Mouse (Mus musculus) kidney, embryonic 16.5 days (tissue): ENCODE measurements around the gene Prcc. TPM values are rescaled to one million over a fixed set of nuclear protein-coding genes. Genes with fewer than 3 reads are reported as not detected.
A peak's percentile ranks its signal among the peaks of the same experiment; 100 is the strongest.

Source experiments
- ATAC-seq: fragments of 200-750 bp; cut with Nextera tagmentation; 2 replicates; pipeline ENCODE4 v1.8.0; 2017; ENCODE audit warnings: moderate TSS enrichment; ENCODE audit not compliant: low FRiP score, low TSS enrichment
- H3K27ac ChIP-seq: fragments of 300-500 bp; sonication (generic); 2 replicates; pipeline ENCODE4 v1.5.1; 2014; ENCODE audit warnings: low read length
- H3K27me3 ChIP-seq: fragments of 300-500 bp; sonication (generic); 2 replicates; pipeline ENCODE4 v1.6.1; 2014; ENCODE audit warnings: low read length, control low read depth, mixed read lengths; ENCODE audit not compliant: insufficient read depth
- H3K36me3 ChIP-seq: fragments of 300-500 bp; sonication (generic); 2 replicates; pipeline ENCODE4 v1.6.1; 2014; ENCODE audit warnings: low read length, control low read depth, mixed read lengths; ENCODE audit not compliant: insufficient read depth
- H3K4me1 ChIP-seq: fragments of 300-500 bp; sonication (generic); 2 replicates; pipeline ENCODE4 v1.6.1; 2014; ENCODE audit warnings: low read length, control low read depth, mixed read lengths; ENCODE audit not compliant: insufficient read depth
- H3K4me2 ChIP-seq: fragments of 300-500 bp; sonication (generic); replicated peaks from 2 replicates; pipeline ENCODE4 v1.6.1; 2014; ENCODE audit warnings: low read depth, low read length
- H3K4me3 ChIP-seq: fragments of 300-500 bp; sonication (generic); 2 replicates; pipeline ENCODE4 v1.5.1; 2014; ENCODE audit warnings: mild to moderate bottlenecking, low read length
- H3K9ac ChIP-seq: fragments of 300-500 bp; sonication (generic); replicated peaks from 2 replicates; pipeline ENCODE4 v1.6.1; 2014; ENCODE audit warnings: low read length
- H3K9me3 ChIP-seq: fragments of 300-500 bp; sonication (generic); 2 replicates; pipeline ENCODE4 v1.6.1; 2016; ENCODE audit warnings: low read length, control low read depth
- WGBS: fragments of 180-500 bp; shearing (Covaris S2); extraction: QIAGEN DNeasy Blood & Tissue Kit; methylation state at CpG from one replicate; pipeline ENCODE4 v1.1.7; 2014; 5-methylcytosine and 5-hydroxymethylcytosine counted together
- polyA plus RNA-seq: library from polyadenylated mRNA; unstranded; fragments of >200 nt; fragmentation: Nextera tagmentation; extraction: Ambion mirVana; gene quantifications from 2 replicates; pipeline ENCODE4 v1.2.1, GENCODE M21; 2015

Gene Prcc
- polyA plus RNA-seq, 1 experiment from 2014 or later = 13.3 TPM

GRCm38 (mm10) chr3:87809322-87809962 is 76.0 kb downstream of the Prcc start:
- H3K4me3 ChIP-seq = peak overlapping the region; percentile 25
- H3K4me1 ChIP-seq = no peaks in the 10 kb centered on the region
- ATAC-seq = peak; percentile 64
- 5% methylated on average over 28 of the region's 28 CpGs for WGBS
- H3K27me3 ChIP-seq = peaks cover 60% of the 10 kb centered on the region
- no peak overlapping the region for H3K9ac ChIP-seq
- H3K4me2 ChIP-seq = peak overlapping the region; percentile 48
- no peaks in the 10 kb centered on the region for H3K9me3 ChIP-seq
- H3K27ac ChIP-seq = no peak overlapping the region
- no peaks in the 10 kb centered on the region for H3K36me3 ChIP-seq

Other genes starting within 250 kb of the Prcc start
- gene Lrrc71, start 137.0 kb downstream of the Prcc start, polyA plus RNA-seq = 0.87 and 0.89 TPM in 2 replicates
- 6.1 and 6.4 TPM in 2 replicates for gene Ntrk1, start 90.4 kb downstream of the Prcc start, polyA plus RNA-seq
- 2.7 and 2.8 TPM in 2 replicates for gene Insrr, start 88.7 kb downstream of the Prcc start, polyA plus RNA-seq
- 60.2 and 62.9 TPM in 2 replicates for gene Pear1, start 61.3 kb downstream of the Prcc start, polyA plus RNA-seq
- gene Sh2d2a, start 38.9 kb downstream of the Prcc start, polyA plus RNA-seq = 0.09 TPM in 1 of 2 replicates, not detected in the other
- 83.2 and 115 TPM in 2 replicates for gene Hdgf, start 20.7 kb upstream of the Prcc start, polyA plus RNA-seq
- 76.1 and 80.1 TPM in 2 replicates for gene Mrpl24, start 33.9 kb upstream of the Prcc start, polyA plus RNA-seq
- gene Isg20l2, start 44.7 kb upstream of the Prcc start, polyA plus RNA-seq = 60.2 and 68.7 TPM in 2 replicates
- gene Rrnad1, start 45.1 kb upstream of the Prcc start, polyA plus RNA-seq = 19.9 and 22.7 TPM in 2 replicates
- gene Crabp2, start 63.1 kb upstream of the Prcc start, polyA plus RNA-seq = 62.0 and 67.8 TPM in 2 replicates
- 25.7 and 26.6 TPM in 2 replicates for gene Nes, start 85.5 kb upstream of the Prcc start, polyA plus RNA-seq
- gene Bcan, start 114.6 kb upstream of the Prcc start, polyA plus RNA-seq = 0.10 TPM in 1 of 2 replicates, not detected in the other
- 0.13 and 0.16 TPM in 2 replicates for gene Hapln2, start 142.0 kb upstream of the Prcc start, polyA plus RNA-seq
- 35.2 and 42.8 TPM in 2 replicates for gene Gpatch4, start 157.5 kb upstream of the Prcc start, polyA plus RNA-seq
- 181 and 190 TPM in 2 replicates for gene Naxe, start 172.9 kb upstream of the Prcc start, polyA plus RNA-seq
- gene Ttc24, start 192.7 kb upstream of the Prcc start, polyA plus RNA-seq = not detected in 2 replicates
- gene Iqgap3, start 196.4 kb upstream of the Prcc start, polyA plus RNA-seq = 20.9 and 23.6 TPM in 2 replicates